Mouse (Mus musculus) G1E (cell line): ENCODE measurements at regions not wholly inside any gene's neighbourhood (a gene's known extent, or its start where the extent isn't known, plus 50 kb on each side); places are given as distances from the start of the nearest gene placed in this dataset.

Source experiments
- ATAC-seq: 2 replicates; pipeline ENCODE4 v1.8.0; 2016; ENCODE audit warnings: mild to moderate bottlenecking; ENCODE audit not compliant: insufficient number of reproducible peaks, poor library complexity, low FRiP score, severe bottlenecking; ENCODE audit errors: extremely low read depth
- DNase-seq: peaks from one replicate; pipeline ENCODE4 v3.0.0; 2012; ENCODE audit warnings: low spot score
- H3K27me3 ChIP-seq: 2 replicates; pipeline ENCODE4 v1.6.1; 2012; ENCODE audit warnings: mild to moderate bottlenecking, low read length, inconsistent platforms; ENCODE audit not compliant: insufficient read depth
- H3K36me3 ChIP-seq: replicated peaks from 2 replicates; pipeline ENCODE3; 2012; ENCODE audit warnings: mild to moderate bottlenecking, inconsistent platforms
- H3K4me1 ChIP-seq: 2 replicates; pipeline ENCODE4 v1.6.1; 2012; ENCODE audit warnings: low read depth, low read length, inconsistent platforms, mixed read lengths; ENCODE audit not compliant: insufficient read depth
- H3K4me3 ChIP-seq: 2 replicates; pipeline ENCODE4 v1.5.1; 2012; ENCODE audit warnings: low read depth, mild to moderate bottlenecking, inconsistent platforms, low read length, moderate library complexity, mixed read lengths
- H3K9me3 ChIP-seq: replicated peaks from 2 replicates; pipeline ENCODE4 v1.6.1; 2012; ENCODE audit warnings: inconsistent platforms
- CTCF ChIP-seq: IDR thresholded peaks from 2 replicates; pipeline ENCODE4 v1.5.1; 2012; ENCODE audit warnings: low read depth, low read length, inconsistent platforms, mixed read lengths
- GATA1 ChIP-seq: IDR thresholded peaks from 2 replicates; pipeline ENCODE4 v1.6.1; 2012; ENCODE audit warnings: borderline replicate concordance, low read length, inconsistent platforms, mixed read lengths
- GATA2 ChIP-seq: IDR thresholded peaks from 2 replicates; pipeline ENCODE4 v1.6.1; 2012; ENCODE audit warnings: low read depth, low read length, inconsistent platforms, borderline replicate concordance
- POLR2AphosphoS5 ChIP-seq: IDR thresholded peaks from 2 replicates; pipeline ENCODE4 v1.6.1; 2012; ENCODE audit warnings: low read depth, low read length, inconsistent platforms; ENCODE audit not compliant: insufficient replicate concordance
- TAL1 ChIP-seq: conservative IDR thresholded peaks from 2 replicates; pipeline ENCODE4 v1.6.1; 2012; ENCODE audit warnings: low read depth, low read length, inconsistent platforms, mixed read lengths

DNA sequence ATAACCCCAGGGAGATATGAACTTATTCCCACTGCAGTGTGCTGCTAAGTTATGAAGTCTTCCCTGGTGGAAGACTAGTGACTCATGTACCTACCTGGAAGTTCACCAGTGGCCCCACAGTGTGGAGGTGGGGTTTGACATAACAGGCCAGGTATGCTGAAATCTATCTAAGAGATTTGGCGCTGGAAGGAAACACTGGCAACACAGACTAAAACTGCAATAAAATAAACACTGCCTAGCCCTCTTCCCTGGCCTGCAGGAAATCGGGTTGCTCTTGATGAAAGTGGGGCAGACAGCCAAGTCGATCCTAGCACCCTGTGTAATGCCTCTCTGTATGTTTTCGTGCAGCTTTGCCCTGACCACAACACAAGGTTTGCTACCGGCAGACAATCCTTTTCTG, 177.2 kb upstream of the Rgma start:
- H3K27me3 ChIP-seq, result no peaks in the 10 kb centered on the region
- peaks cover 55% of the 10 kb centered on the region for H3K9me3 ChIP-seq
- no peak for TF ChIP-seq CTCF
- TF ChIP-seq POLR2AphosphoS5, result no peak
- no peak for TF ChIP-seq GATA1
- no peak for TF ChIP-seq GATA2
- no peak for TF ChIP-seq TAL1
- no peak overlapping the region for H3K4me3 ChIP-seq
- DNase-seq (no peak), ATAC-seq (no peak)
- no peaks in the 10 kb centered on the region for H3K36me3 ChIP-seq
- no peaks in the 10 kb centered on the region for H3K4me1 ChIP-seq

DNA sequence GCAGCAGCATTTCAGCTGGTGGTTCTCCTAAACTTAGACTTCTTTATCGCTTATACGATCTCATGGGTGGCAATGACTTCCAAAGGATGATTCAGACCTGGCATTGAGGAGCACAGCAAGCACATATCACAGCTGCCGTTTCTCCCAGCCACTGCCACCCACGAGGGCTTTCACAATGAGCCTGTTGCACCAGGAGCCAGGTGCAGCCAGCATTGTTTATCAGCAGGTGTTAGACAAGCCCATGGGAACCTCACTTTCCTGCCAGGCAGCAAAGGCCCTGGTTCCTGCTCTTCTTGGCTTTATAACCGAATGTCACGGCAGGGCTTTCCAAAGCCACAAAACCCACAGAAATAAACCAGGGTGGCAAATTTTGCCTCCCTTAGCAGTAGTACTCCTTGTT, 175.3 kb upstream of the Rgma start:
- no peak for ATAC-seq
- DNase-seq, result no peak
- Histone ChIP-seq H3K4me3 (no peak overlapping the region), H3K4me1 (no peaks in the 10 kb centered on the region), H3K36me3 (no peaks in the 10 kb centered on the region), H3K27me3 (no peaks in the 10 kb centered on the region), H3K9me3 (peaks cover 50% of the 10 kb centered on the region)
- TF ChIP-seq POLR2AphosphoS5, result no peak
- TF ChIP-seq GATA1, result no peak
- no peak for TF ChIP-seq CTCF
- no peak for TF ChIP-seq GATA2

DNA sequence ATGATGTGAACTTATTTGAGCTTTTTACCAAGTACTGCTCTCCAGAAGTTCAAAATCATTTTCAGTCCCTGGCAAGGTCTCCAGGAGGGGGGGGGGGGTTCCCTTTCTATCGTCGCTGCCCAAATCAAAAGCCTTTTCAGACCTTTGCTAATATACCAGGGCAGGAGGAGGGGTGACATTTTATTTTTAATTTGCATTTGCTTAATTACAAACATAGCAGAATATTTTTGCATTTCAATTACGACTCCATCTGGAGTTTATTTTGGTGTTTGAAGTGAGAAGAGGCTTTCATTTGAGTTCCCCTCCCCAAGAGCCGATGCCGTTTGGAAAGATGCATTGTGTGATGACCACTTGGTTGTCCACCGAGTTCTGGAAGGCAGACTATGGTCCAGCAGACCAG, 174.0 kb upstream of the Rgma start:
- Histone ChIP-seq H3K4me3 (no peak overlapping the region), H3K9me3 (peaks cover 48% of the 10 kb centered on the region), H3K4me1 (no peaks in the 10 kb centered on the region), H3K27me3 (no peaks in the 10 kb centered on the region), H3K36me3 (no peaks in the 10 kb centered on the region)
- ATAC-seq, result no peak
- TF ChIP-seq CTCF, result no peak
- TF ChIP-seq TAL1, result no peak
- TF ChIP-seq POLR2AphosphoS5, result no peak
- TF ChIP-seq GATA2, result no peak
- no peak for TF ChIP-seq GATA1
- DNase-seq, result no peak

DNA sequence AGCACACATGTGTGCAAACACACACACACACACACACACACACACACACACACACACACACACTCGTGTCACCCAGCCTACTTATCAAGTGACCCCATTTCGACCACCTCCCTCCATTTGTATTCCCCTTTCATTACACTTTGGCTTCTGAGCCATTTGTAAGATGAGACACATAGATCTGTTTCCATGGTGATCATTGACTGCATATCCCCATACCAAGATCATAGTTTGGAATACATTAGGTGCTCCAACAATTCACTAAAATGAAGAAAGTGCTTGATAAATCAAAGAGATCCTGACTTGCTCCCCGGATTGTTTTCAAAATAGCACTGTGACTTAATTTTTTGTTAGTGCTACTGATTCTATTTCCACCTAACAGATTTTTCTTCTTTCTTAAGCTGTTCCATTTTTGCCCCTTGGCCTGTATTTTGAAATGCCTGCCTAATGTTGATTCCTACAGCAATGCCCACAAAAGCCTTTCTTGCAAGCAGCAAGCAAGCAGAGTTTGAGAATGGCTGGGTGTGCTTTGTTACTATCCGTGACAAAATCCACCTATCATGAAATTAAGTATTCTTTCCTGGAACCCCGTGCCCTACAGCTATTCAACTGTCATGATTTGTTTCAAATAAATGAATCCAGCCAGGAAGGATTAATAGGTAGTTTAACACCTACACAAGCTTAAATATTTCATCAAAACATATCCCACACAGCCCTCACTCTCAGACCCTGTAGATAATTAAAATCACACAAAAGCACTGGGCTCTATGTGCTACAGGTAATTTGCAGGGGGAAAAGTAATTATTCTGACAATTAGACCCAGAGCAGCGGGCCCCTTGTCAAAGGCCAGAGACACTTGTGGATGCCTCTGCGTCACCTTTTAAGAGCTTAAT, 168.1 kb upstream of the Rgma start:
- Histone ChIP-seq H3K36me3 (no peaks in the 10 kb centered on the region), H3K9me3 (peaks cover 36% of the 10 kb centered on the region), H3K4me3 (no peak overlapping the region), H3K27me3 (no peaks in the 10 kb centered on the region), H3K4me1 (no peaks in the 10 kb centered on the region)
- ATAC-seq (no peak), DNase-seq (no peak)
- no peak for TF ChIP-seq CTCF
- TF ChIP-seq GATA1, result no peak
- no peak for TF ChIP-seq POLR2AphosphoS5
- no peak for TF ChIP-seq TAL1
- TF ChIP-seq GATA2, result no peak

DNA sequence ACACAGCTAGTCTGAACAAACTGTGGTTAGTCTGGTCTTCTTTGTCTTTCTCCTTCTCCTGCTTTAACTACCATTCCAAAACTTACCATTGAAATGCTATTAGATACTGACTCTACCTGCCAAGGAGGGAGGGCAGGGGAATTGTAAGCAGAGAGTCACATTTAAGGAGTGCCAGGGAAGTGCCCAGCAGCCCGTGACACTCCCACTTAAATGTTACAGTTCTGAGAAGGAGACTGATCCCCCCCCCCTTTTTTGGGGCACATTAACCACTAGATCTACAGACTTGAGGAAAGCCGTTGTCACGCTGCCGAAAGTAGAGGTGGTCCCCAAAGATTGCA, 166.9 kb upstream of the Rgma start:
- Histone ChIP-seq H3K4me3 (no peak overlapping the region), H3K36me3 (no peaks in the 10 kb centered on the region), H3K27me3 (no peaks in the 10 kb centered on the region), H3K9me3 (peaks cover 33% of the 10 kb centered on the region), H3K4me1 (no peaks in the 10 kb centered on the region)
- DNase-seq (no peak), ATAC-seq (no peak)
- TF ChIP-seq GATA1 (no peak), TAL1 (no peak), POLR2AphosphoS5 (no peak), CTCF (no peak), GATA2 (no peak)

DNA sequence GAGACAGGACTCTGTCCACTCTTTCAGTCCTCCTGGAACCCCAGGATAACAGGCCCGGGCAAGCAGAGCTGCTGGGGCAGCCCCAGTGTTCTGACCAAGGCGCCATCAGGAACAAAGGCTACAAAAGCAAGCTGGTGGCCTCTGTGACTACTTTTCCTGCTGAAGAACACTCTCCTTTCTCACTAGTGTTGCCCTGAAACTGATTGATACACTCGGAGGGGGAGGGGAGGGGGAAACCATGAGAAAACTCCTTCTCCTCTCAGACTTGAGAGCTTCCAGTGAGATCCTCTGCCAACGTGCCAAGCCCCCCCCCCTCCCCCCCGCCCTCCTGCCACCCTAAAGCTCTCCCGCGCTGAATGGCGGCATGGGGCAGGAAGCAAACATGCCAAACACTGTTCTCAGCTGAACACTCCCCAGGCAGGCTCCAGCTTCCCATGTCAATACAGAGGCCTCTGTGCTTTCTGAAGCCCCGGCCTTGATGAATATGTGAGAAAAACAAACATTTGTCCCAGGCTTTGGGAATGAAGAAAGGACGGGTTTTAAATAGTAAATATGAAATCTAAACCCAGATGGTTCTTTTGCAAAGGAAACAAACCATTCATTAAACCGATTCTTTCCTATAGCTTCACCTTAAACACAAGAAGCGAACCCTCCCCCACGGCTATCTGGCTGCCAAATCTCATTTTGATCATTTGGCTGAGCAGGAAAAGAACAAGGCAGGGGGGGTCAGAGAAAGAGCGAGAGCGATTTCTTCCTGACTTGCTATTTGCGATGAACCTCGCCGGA, 166.3 kb upstream of the Rgma start:
- no peak for DNase-seq
- Histone ChIP-seq H3K4me1 (no peaks in the 10 kb centered on the region), H3K9me3 (peaks cover 33% of the 10 kb centered on the region), H3K4me3 (no peak overlapping the region), H3K27me3 (no peaks in the 10 kb centered on the region), H3K36me3 (no peaks in the 10 kb centered on the region)
- no peak for ATAC-seq
- TF ChIP-seq POLR2AphosphoS5 (no peak), CTCF (no peak), GATA1 (no peak), TAL1 (no peak), GATA2 (no peak)

DNA sequence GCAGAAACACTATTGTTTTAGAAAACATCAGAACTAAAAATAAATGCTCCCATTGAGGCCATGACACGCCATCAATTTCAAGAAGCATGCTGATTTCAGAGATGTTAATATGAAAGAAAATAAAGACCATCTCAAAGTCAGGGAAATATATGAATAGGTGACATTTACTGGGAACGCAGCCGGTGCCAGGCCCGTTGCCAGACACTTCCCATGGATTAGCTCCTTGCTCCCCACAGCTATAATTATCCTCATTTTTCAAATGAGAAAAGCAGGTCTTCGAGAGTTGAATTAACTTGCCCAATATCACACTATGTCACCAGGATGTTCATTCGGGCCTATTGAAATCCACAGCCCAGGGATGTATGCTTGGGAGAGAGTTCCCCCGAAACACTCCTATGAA, 165.2 kb upstream of the Rgma start:
- H3K27me3 ChIP-seq, result no peaks in the 10 kb centered on the region
- DNase-seq, result no peak
- H3K9me3 ChIP-seq, result peaks cover 26% of the 10 kb centered on the region
- TF ChIP-seq CTCF, result no peak
- TF ChIP-seq TAL1, result no peak
- no peak for TF ChIP-seq GATA1
- no peak for TF ChIP-seq POLR2AphosphoS5
- no peak for TF ChIP-seq GATA2
- no peak for ATAC-seq
- no peaks in the 10 kb centered on the region for H3K36me3 ChIP-seq
- H3K4me1 ChIP-seq, result no peaks in the 10 kb centered on the region
- no peak overlapping the region for H3K4me3 ChIP-seq
